Mouse (Mus musculus) stomach, embryonic 15.5 days (tissue): ENCODE results near the gene Mrpl27. TPM values are rescaled to one million over a fixed set of nuclear protein-coding genes. Genes with fewer than 3 reads are reported as not detected.
"Not testable (repeated sequence)": the region's sequence is repeated elsewhere in the genome, so short reads cannot be mapped to it uniquely, and the experiment has no call there.

ENCODE experiments used
- ATAC-seq: fragments of 200-750 bp; cut with Nextera tagmentation; 2 replicates; pipeline ENCODE4 v1.8.0; 2017; ENCODE audit warnings: low read depth, moderate number of reproducible peaks, moderate TSS enrichment; ENCODE audit not compliant: insufficient read depth, low FRiP score
- H3K27ac ChIP-seq: fragments of 300-500 bp; sonication (generic); 2 replicates; pipeline ENCODE4 v1.5.1; 2015; ENCODE audit warnings: mild to moderate bottlenecking, inconsistent platforms
- H3K27me3 ChIP-seq: fragments of 300-500 bp; sonication (generic); replicated peaks from 2 replicates; pipeline ENCODE4 v1.6.1; 2015; ENCODE audit warnings: inconsistent platforms
- H3K36me3 ChIP-seq: fragments of 300-500 bp; sonication (generic); 2 replicates; pipeline ENCODE4 v1.6.1; 2015; ENCODE audit warnings: inconsistent platforms
- H3K4me1 ChIP-seq: fragments of 300-500 bp; sonication (generic); 2 replicates; pipeline ENCODE4 v1.6.1; 2015; ENCODE audit warnings: inconsistent platforms
- H3K4me2 ChIP-seq: fragments of 300-500 bp; sonication (generic); 2 replicates; pipeline ENCODE4 v1.6.1; 2015; ENCODE audit warnings: mild to moderate bottlenecking, inconsistent platforms
- H3K4me3 ChIP-seq: fragments of 300-500 bp; sonication (generic); replicated peaks from 2 replicates; pipeline ENCODE4 v1.5.1; 2015; ENCODE audit warnings: inconsistent platforms
- H3K9ac ChIP-seq: fragments of 300-500 bp; sonication (generic); 2 replicates; pipeline ENCODE4 v1.6.1; 2015; ENCODE audit warnings: inconsistent platforms
- H3K9me3 ChIP-seq: fragments of 300-500 bp; sonication (generic); 2 replicates; pipeline ENCODE4 v1.6.1; 2016; ENCODE audit warnings: inconsistent platforms
- WGBS: fragments of 180-500 bp; shearing (Covaris S2); methylation state at CpG from one replicate; pipeline ENCODE4 v1.1.7; 2015; 5-methylcytosine and 5-hydroxymethylcytosine counted together
- polyA plus RNA-seq: library from polyadenylated mRNA; unstranded; fragments of >200 nt; fragmentation: Nextera tagmentation; extraction: Ambion mirVana; gene quantifications from 2 replicates; pipeline ENCODE4 v1.2.1, GENCODE M21; 2015

Gene Mrpl27
- polyA plus RNA-seq, 1 experiment from 2014 or later, result 136 TPM

- Histone ChIP-seq H3K9ac (no peak overlapping the region), H3K4me2 (peak overlapping the region; percentile 87), H3K9me3 (no peaks in the 10 kb centered on the region), H3K36me3 (no peaks in the 10 kb centered on the region; the same call in 1 of the 2 replicates), H3K4me3 (peak overlapping the region; percentile 94), H3K27ac (no peak overlapping the region), H3K4me1 (peaks cover 30% of the 10 kb centered on the region), H3K27me3 (no peaks in the 10 kb centered on the region)
- WGBS, result 32% methylated on average over 4 of the region's 4 CpGs
- ATAC-seq, result no peak
These were observed 22.7 kb downstream of the Mrpl27 start for GRCm38 (mm10) chr11:94676308-94676707.

DNA sequence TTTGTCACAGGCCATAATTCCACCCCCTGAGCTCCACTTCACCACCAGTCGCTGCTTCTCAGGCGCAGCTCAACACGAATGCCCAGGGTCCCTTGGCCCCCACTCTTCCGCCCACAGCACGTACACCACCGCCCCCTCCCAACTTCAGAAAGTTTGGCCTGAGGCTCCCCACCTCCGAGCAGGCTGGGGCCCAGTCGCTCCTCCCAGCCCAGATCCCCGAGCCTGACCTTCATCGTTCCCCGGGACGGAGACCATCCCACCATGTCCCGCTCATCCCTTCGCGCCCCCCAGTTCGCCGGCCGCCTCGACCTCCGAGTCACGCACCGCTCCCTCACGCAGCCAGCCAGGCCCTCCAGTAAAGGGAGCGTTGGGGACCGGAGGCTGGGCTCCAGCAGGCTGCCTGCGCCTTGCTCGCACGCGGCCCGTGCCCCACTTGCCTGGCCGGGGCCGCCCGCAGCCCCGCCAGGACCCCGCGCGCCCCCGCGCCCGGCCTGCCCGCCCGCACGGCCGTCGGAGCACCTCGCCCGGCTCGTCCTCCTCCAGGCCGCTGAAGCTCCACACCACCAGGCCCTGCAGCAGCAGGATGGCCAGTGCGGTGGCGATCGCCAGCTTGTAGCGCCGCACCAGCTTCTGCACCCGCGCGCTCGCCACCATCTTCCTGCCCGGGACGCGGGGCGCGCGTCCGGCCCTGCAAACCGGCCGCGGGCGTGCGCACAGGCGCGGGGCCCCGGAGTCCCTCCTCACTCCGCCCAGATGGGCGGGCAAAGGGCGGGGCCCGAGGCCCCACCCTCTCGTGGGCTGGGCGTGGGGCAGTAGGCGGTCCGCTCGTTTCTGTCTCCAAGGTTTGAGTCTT is 23.4 kb downstream of the Mrpl27 start, which contains the start of gene Xylt2:
TSS of gene Xylt2 (minus strand) at position 762 of the 853 bp plus-strand sequence.
- Histone ChIP-seq H3K9me3 (no peaks in the 10 kb centered on the region), H3K4me2 (peak within 1 kb of the TSS; percentile 87), H3K4me3 (peak within 1 kb of the TSS; percentile 94), H3K9ac (peak within 1 kb of the TSS; percentile 100), H3K4me1 (peaks cover 30% of the 10 kb centered on the region), H3K27me3 (no peaks in the 10 kb centered on the region), H3K27ac (peak within 1 kb of the TSS; percentile 86), H3K36me3 (no peaks in the 10 kb centered on the region; the same call in 1 of the 2 replicates)
- under 1% methylated on average over 82 of the region's 82 CpGs for WGBS
- ATAC-seq, result peak; percentile 93

DNA sequence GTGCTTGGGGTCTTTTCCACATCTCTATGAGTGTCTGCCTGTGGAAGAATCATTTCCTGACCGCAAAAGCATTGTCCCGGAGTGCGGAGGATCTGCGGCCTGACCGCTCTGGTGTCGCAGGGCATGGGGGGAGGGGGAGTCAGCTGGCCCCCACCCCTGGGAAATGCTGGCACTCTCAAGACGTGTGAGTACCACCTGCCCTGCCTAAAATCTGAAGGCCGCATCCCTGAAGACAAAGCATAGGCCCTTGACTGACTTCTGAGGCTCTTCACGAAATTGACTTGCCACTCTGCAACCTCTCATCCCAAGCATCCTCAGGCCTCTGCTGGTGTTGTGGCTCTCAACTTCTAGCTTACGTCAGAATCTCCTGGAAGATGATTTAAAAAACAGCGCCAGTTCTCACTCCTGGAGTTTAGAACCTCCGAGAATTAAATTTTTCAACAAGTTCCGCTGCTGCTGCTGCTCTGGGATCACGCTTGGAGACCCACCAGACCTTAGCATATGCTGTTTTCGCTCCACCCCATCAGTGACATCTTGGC is 24.1 kb downstream of the Mrpl27 start:
- Histone ChIP-seq H3K4me1 (peaks cover 30% of the 10 kb centered on the region), H3K9ac (peak overlapping the region; percentile 37; the same call in 1 of the 2 replicates), H3K4me3 (peak overlapping the region; percentile 94), H3K27me3 (no peaks in the 10 kb centered on the region), H3K4me2 (peak overlapping the region; percentile 87), H3K36me3 (no peaks in the 10 kb centered on the region; the same call in 1 of the 2 replicates), H3K27ac (peak overlapping the region; percentile 35; the same call in 1 of the 2 replicates), H3K9me3 (no peaks in the 10 kb centered on the region)
- WGBS, result 29% methylated on average over 15 of the region's 15 CpGs
- ATAC-seq, result no peak

GRCm38 (mm10) chr11:94680639-94681038 is 27.1 kb downstream of the Mrpl27 start:
- Histone ChIP-seq H3K9me3 (no peaks in the 10 kb centered on the region), H3K36me3 (no peaks in the 10 kb centered on the region), H3K27me3 (no peaks in the 10 kb centered on the region), H3K4me2 (no peak overlapping the region), H3K4me1 (peaks cover 17% of the 10 kb centered on the region), H3K9ac (no peak overlapping the region), H3K27ac (no peak overlapping the region), H3K4me3 (no peak overlapping the region)
- ATAC-seq, result no peak

DNA sequence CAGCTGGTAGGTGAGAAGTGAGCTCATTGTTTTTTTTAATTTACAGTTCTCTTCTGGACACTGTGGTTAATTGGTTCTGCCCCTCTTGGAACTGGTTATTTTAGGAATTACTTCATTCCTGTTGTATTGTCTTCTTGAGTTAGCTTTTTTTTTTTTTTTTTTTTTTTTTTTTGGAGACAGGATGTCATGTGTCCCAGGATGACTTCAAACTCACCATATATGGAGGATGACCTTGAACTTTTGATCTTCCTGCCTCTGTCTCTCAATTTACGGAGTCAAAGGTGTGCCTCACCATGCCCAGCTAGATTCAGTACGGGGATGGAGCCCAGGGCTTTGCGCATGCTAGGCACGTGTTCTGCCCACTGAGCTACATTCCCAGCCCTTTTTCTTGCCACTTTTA is 28.1 kb downstream of the Mrpl27 start:
- H3K4me1 ChIP-seq, result peaks cover 7% of the 10 kb centered on the region; the same call in 1 of the 2 replicates
- H3K4me3 ChIP-seq, result no peak overlapping the region
- no peaks in the 10 kb centered on the region for H3K9me3 ChIP-seq
- H3K27me3 ChIP-seq, result no peaks in the 10 kb centered on the region
- no peak overlapping the region for H3K9ac ChIP-seq
- ATAC-seq, result no peak
- WGBS, result 83% methylated on average over 4 of the region's 4 CpGs
- H3K4me2 ChIP-seq, result no peak overlapping the region
- H3K36me3 ChIP-seq, result no peaks in the 10 kb centered on the region
- no peak overlapping the region for H3K27ac ChIP-seq

- Histone ChIP-seq H3K27me3 (no peaks in the 10 kb centered on the region), H3K4me1 (peaks cover 6% of the 10 kb centered on the region; the same call in 1 of the 2 replicates), H3K9ac (no peak overlapping the region), H3K4me3 (no peak overlapping the region), H3K4me2 (no peak overlapping the region), H3K27ac (no peak overlapping the region), H3K9me3 (no peaks in the 10 kb centered on the region), H3K36me3 (no peaks in the 10 kb centered on the region)
- 78% methylated on average over 7 of the region's 7 CpGs for WGBS
- no peak for ATAC-seq
These were observed 28.9 kb downstream of the Mrpl27 start for GRCm38 (mm10) chr11:94682427-94682826.

DNA sequence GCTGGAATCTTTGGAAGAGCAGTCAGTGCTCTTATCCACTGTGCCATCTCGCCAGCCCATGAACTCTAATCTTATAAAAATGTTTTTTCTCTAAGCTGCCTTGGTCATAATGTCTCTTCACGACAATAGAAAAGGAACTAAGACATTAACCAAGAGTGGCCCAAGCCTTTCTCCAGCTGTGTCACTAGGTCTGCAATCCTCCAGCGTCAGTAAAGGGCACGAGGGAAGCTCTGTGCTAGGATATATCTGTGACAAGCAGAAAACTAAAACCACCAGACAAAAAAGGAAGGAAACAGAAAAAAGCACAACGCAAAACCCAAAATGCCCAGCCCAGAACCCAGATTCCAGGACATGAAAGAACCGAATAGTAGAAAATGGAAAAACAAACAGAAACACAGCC is 33.6 kb downstream of the Mrpl27 start:
- no peaks in the 10 kb centered on the region for H3K4me1 ChIP-seq
- H3K4me2 ChIP-seq, result no peak overlapping the region
- WGBS, result 79% methylated on average over 6 of the region's 6 CpGs

DNA sequence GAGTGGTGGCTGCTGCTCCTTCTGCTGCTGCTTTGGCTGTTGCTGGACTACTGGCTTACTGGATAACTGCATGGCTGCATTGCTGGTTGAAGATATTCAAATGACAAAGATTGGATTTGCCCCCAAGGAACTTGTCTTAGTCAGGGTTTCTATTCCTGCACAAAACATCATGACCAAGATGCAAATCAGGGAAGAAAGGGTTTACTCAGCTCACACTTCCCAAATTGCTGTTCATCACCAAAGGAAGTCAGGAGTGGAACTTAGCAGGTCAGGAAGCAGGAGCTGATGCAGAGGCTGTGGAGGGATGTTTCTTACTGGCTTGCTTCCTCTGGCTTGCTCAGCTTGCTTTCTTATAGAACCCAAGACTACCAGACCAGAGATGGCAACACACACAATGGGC is 38.9 kb downstream of the Mrpl27 start:
- not testable (repeated sequence) for H3K4me1 ChIP-seq, H3K36me3 ChIP-seq, H3K27ac ChIP-seq, H3K4me3 ChIP-seq, H3K27me3 ChIP-seq, ATAC-seq, H3K9me3 ChIP-seq, H3K9ac ChIP-seq, H3K4me2 ChIP-seq

More for the DNA sequence above, 33.6 kb downstream of the Mrpl27 start:
- no peak overlapping the region for H3K27ac ChIP-seq
- no peaks in the 10 kb centered on the region for H3K27me3 ChIP-seq
- H3K36me3 ChIP-seq, result no peaks in the 10 kb centered on the region
- H3K4me3 ChIP-seq, result no peak overlapping the region
- no peaks in the 10 kb centered on the region for H3K9me3 ChIP-seq
- ATAC-seq, result no peak
- H3K9ac ChIP-seq, result no peak overlapping the region

DNA sequence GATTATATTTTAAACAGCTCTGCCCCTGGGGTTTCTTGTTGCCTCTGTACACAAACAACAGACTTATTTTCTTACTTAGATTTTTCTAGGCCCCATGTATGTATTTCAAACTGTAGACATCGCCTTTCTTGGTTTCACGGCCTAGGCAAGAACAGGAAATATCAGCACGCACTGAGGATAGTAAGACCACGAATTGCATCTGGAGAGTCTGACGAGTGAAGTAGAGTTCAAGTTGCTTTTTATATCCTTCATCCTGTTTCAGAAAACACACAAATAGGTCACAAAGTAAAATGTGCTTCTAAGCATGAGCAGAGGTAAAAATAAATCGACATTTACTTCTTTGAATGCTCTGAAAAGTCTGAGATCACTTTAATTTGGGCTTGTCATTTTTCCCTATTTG is 41.9 kb downstream of the Mrpl27 start:
- 66% methylated on average over 6 of the region's 6 CpGs for WGBS
- H3K4me1 ChIP-seq, result no peaks in the 10 kb centered on the region
- H3K4me3 ChIP-seq, result no peak overlapping the region
- no peak overlapping the region for H3K9ac ChIP-seq
- H3K36me3 ChIP-seq, result no peaks in the 10 kb centered on the region
- no peak for ATAC-seq
- no peak overlapping the region for H3K27ac ChIP-seq
- H3K9me3 ChIP-seq, result no peaks in the 10 kb centered on the region
- no peaks in the 10 kb centered on the region for H3K27me3 ChIP-seq
- H3K4me2 ChIP-seq, result no peak overlapping the region

DNA sequence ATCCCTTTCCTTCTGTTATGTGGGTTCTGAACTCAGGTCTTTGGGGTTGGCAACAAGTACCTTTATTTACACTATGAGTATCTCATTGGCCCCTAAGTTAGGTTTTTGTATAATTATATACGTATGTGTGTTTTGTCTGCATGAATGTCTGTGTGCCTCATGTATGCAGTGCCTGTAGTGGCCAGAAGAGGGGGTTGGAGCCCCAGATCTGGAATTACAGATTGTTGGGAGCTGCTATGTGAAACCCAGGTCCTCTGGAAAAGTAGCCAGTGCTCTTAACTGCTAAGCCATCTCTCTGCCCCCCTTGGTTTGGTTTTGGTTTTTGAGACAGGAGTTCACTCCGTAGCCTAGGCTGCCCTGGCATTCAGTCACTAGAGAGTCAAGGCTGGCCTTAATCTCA is 43.6 kb downstream of the Mrpl27 start:
- Histone ChIP-seq H3K9me3 (no peaks in the 10 kb centered on the region), H3K27me3 (no peaks in the 10 kb centered on the region), H3K4me1 (peaks cover 8% of the 10 kb centered on the region), H3K27ac (no peak overlapping the region), H3K9ac (no peak overlapping the region), H3K36me3 (no peaks in the 10 kb centered on the region), H3K4me3 (no peak overlapping the region), H3K4me2 (no peak overlapping the region)
- WGBS, result 91% methylated on average over 2 of the region's 2 CpGs
- no peak for ATAC-seq

DNA sequence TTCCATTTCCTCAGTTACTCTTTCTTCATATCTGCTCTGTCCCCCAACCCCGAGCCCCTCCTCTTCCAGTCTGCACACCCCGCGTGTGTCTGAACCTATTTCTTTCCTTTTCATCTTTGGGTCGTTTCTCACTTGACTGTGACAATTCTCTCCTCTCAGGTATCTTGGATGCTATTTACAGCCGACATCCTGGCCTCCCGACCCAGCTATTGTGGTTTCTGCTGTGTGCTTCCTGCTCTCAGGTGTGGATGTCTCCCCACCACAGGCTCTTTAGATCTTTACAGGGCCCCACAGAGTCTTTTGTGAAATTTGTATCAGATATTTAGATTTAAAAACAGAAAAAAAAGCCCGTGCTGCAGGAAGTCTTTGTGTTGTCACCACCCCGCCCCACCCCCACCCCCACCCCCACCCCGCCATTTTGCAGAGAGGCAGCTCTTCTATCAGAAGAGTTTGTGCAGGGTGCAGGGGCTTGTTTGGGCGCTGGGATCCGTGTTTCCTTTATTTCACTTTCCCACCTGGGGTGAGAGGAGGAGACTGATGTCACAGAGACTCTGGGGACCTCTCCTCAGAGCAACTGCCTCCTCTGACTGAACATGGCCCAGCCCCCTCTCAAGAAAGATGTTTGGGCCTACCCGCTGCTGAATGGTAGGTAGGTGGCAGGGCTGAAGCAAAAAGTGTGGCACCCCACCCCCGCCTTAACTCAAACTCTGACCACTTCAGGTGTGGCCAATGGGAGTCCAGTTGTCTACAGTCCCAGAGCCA is 44.3 kb downstream of the Mrpl27 start:
- Histone ChIP-seq H3K9me3 (no peaks in the 10 kb centered on the region), H3K27ac (no peak overlapping the region), H3K27me3 (no peaks in the 10 kb centered on the region), H3K4me1 (peaks cover 8% of the 10 kb centered on the region), H3K36me3 (no peaks in the 10 kb centered on the region), H3K4me3 (no peak overlapping the region), H3K4me2 (no peak overlapping the region), H3K9ac (no peak overlapping the region)
- 51% methylated on average over 13 of the region's 13 CpGs for WGBS
- ATAC-seq, result no peak

DNA sequence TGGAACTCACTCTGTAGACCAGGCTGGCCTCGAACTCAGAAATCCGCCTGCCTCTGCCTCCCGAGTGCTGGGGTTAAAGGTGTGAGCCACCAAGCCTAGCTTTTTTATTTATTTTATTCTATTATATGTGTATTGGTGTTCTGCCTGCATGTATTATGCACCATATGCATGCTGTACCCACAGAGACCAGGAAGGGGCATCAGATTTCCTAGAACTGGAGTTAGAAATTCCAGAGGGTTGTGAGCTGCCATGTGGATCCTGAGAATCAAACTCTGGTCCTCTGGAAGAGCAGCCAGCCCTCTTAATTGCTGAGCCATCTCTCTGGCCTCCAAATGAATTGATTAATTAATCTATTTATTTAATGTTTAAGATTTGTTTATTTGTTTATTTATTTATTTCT is 45.8 kb downstream of the Mrpl27 start:
- H3K27ac ChIP-seq, result no peak overlapping the region
- 93% methylated on average over 3 of the region's 3 CpGs for WGBS
- peaks cover 14% of the 10 kb centered on the region for H3K4me1 ChIP-seq
- ATAC-seq, result no peak
- no peaks in the 10 kb centered on the region for H3K27me3 ChIP-seq
- H3K36me3 ChIP-seq, result no peaks in the 10 kb centered on the region
- H3K9me3 ChIP-seq, result no peaks in the 10 kb centered on the region
- no peak overlapping the region for H3K9ac ChIP-seq
- no peak overlapping the region for H3K4me3 ChIP-seq
- H3K4me2 ChIP-seq, result no peak overlapping the region
